Mouse (Mus musculus) right cerebral cortex, postnatal 36 days (tissue): Measurements from ENCODE around the gene Agfg1.

ENCODE experiments used
- DNase-seq, 2 experiments: peaks; one replicate each; pipeline ENCODE4 v3.0.0; 2022; ENCODE audit warnings: low spot score in 2 of 2, mixed read lengths in 1 of 2

The Agfg1 gene

DNA sequence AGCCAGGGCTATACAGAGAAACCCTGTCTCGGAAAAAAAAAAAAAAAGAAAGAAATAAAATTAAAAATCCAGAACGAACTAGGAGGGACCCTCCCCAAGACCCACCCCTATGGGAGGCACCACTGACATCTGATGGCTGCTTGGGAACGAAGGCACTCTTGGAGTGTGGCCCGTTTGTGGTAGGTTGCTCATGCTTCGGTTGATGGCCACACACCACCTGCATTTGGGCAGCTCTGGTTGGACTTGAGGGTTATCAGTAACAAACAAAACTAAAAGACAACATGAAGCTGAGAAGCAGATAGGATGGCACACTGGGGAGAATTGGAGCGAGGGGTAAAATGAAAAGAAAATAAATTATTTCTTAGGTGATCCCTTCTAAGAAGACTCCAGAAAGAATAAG, 15.1 kb upstream of the Agfg1 start:
- no peak for DNase-seq

DNA sequence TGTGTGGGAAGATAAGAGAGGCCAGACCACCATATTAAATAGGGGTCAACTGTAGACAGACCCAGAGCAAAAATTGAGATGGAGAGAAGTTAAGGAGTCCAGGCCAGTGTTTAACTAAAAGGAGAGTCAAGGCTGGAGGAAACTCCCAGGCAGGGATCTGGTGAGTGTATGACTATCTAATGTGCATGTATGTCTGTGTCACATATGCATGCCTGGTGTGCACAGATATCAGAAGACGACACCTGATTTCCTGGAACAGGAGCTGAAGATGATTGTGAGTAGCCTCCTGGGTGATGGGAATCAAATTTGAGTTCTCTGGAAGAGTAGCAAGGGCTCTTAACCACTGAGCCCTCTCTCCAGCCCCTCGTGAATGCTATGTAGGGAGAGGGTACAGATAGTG, 14.0 kb upstream of the Agfg1 start:
- no peak for DNase-seq

DNA sequence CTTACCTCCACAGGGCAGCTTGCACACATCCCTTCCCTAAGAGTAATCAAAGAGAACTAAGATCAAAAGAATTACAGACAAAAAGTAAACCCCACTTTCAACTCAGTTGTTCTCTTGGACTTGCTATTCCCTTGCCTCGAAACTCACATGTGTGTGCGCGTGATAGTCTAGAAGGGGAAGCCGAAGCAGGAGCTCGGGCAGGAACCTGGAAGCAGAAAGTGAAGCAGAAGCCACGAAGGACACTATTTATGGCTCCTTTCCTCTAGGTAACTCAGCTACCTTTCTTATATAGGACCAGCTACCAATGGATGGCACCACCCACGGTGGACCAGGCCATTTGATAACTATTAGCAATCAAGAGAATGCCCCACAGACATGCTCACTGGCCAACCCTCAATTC, 13.5 kb upstream of the Agfg1 start:
- no peak for DNase-seq

DNA sequence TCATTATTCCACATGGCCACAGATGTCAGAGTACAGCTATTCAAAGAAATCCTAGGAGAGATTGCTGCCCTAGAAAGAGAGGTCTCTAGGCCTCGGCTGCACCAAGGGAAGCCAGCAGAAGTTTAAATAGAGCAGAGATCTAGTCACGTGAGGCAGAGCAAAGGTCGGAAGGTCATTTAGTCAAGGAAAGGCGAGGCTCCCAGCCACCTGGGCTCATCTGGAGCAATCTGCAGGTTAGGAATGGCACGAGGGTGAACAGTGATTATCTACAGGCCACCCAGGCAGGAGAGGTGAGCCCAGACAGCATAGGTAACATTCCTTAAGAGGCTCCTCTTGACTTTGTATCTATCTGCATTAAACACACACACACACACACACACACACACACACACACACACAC, 12.4 kb upstream of the Agfg1 start:
- DNase-seq, result no peak

DNA sequence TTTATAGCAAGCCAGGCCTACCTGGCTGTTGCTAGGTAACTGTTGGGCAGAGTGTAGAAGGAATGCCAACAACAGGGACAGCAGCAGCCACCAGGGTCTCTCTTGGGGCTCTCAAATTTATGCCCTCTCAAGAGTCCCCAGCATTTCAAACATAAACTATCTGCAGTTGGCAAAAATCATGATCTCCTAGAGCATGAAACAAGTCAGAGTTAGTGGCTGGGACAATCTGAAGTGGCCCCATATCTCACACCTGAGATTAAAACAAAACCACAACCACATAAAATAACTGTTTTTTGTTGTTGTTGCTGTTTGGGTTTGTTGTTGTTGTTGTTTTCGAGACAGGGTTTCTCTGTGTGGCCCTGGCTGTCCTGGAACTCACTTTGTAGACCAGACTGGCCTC, 8.5 kb upstream of the Agfg1 start:
- DNase-seq, result no peak

DNA sequence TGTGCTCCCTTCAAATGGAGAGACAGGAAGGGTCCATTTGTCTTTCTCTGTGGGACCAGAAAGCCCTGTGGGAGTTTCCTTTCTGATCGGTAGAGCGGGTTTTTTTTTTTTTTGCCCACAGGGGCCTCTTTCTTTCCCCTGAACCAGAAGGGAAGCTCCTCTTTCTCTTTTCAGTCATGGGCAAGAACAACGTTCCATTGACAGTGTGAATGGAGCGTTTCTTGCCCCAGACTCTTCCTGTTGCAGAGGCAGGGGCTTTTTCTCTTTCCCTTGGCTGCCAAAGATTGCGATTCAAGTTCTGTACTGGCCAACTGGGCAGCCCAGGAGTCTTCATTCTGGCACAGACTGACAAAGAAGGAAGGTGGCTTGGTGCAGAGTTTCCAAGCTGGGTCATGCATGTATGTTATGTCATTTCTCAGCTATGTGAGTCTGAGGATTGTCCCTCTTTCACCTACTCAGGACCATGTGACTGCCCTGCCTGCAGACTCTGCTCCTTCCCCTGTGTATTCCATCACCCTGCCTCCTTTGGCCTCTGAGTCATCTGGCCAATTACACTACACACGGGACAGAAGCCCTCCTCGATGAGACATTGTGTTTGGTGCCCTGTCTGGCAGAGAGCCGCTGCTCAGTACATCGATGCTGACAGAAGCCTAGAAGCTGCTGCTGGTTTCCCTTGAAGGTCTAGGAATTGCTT, 7.6 kb upstream of the Agfg1 start:
- no peak for DNase-seq

DNA sequence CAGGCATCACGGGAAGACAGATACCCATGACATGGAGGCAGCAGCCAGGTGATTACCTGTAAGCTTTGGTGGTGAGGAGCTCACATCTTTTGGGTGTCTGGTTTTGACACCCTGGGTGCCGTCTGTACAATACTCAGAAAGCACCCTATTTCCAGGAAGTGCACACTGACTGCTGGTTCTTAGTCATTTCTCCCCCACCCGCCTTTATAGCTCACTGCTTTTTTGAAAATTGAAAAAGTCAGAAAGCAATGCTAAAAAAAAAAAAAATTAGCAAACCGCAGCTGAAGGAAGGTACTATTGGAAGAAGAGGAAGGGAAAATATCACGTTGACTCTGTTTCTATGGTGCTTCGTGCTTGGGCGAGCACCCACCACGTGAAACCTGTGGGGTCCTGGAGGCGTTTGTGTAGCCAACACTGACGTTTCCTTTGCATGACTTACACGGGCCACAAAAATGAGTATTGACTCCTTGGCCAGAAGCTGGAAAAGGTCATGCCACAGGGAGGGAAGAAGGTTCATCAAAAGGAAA, 6.7 kb upstream of the Agfg1 start:
- DNase-seq, result no peak

DNA sequence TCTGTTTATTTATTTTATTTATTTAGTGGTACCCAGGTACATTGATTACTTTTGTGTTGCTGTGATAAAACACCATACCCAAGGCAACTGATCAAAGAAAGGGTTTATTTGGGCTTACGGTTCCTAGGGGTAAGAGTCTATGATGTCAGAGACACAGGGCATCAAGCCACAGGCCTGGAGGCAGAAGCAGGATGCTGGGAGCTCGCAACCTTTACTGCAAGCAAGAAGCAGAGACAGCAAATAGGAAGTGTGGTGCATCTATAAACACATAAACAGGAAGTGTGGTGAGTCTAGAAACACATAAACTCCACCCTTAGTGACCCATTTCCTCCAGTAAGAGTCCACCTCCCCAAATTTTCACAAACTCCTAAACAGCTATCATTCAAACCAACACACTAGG, 5.8 kb upstream of the Agfg1 start:
- DNase-seq, result no peak

DNA sequence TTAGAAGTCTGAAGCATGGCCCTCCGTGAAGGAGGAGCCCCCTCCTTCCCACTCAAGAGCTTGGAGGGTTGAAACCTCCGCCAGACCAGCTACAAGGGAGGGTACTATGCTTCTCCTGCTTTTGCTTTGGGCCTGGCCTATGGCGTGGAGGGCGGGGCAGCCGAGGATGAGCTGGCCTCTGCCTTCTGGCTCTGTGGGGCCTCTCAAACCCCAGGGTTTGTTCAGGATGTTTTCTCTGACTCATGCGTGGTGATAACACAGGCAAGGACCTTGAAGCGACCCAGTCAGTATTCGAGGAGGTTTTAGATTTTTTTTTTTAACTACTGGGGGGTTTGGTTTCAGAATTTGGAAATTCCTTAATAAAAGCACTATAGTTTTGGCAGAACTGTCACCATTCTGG, 4.7 kb upstream of the Agfg1 start:
- no peak for DNase-seq

DNA sequence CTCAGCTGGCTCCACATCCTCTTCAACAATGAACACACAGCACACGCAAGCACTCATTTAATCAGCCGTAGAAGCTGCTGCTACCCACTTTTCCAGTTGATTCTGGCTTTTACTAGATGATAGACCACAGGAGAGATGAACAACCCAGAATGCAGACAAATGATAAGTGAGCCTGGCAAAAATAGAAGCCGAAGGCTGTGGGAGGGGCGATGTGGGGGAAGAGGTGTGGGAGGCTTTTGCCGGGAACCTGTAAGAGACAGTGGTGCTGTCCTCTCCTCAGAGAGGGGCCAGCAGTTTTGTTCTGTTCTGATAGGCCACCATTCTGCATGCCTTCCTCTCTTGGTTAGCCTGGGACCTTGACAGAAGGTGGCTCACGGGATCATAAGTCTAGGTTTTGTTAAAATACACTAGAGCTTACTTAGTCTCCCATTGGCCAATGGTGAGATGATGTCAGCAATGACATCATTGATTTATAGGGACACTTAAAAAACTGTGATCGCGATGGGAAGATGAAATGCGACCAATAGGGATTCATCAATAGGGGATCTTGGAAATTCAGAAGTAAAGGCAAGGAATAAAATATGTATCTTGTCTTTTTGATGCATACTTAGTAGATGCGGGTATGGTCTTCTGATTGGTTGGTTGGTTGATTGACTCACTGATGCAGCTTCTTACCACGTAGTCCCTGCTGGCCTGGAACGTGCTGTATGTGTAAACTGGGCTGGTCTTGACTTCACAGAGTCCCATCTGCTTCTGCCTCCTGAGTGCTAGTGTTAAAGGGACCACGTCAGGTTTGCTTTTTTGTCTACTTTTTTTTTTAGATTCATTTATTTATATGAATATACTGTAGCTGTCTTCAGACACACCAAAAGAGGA, 2.7 kb upstream of the Agfg1 start:
- DNase-seq, result no peak

DNA sequence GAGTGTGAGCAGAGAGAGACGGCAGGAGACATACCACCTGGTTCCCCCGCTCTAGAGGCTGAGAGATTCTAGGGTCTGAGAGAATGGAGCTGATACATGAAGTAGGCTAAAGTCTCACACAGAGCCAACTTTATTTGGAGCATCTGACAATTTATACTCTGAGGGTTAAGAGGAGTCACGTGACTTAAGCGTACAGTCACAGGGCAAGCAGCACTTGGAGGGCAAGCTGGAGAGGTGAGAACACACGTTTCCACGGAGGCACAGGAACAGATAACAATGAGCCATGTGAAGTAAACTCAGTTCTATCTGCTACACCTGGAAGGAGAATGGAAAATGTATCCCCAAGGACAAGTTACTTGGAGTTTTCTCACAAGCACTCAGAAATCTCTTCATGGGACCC, 1.7 kb upstream of the Agfg1 start:
- DNase-seq, result no peak

DNA sequence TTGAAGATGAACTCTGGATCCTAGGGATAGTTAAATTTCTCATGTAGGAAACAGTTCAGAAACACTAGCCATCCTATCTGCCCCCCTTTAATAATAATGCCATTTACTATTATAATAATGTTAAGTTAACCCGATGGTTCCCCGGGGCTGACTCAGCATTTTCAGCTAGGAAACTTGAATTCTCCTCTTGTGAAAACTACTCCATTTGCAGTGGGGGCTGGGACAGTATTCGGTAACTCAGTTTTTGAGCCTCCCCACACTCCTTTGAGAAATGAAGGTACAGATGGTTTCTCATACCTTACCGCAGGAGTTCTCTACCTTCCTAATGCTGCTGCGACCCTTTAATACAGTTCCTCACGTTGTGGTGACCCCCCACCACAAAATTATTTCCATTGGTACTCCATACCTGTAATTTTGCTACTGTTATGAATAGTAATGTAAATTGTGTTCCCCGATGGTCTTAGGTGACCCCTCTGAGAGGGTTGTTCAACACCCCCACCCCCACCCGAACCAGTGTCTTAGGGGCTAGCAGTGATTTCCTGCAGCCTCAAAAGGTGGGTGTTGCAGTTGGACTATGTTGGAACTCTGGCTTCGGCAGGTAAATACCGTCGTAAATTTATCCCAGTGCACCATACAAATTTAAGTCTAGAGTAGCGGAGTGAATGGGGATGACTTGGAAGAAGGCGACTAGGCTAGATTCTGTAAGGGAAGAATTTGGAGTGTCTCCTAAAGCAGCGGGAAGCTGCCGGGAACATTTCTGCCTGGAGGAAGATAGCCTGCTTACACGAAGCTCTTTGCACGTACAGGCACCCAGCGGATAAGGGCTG, 601 bp upstream of the Agfg1 start:
- DNase-seq, result no peak

DNA sequence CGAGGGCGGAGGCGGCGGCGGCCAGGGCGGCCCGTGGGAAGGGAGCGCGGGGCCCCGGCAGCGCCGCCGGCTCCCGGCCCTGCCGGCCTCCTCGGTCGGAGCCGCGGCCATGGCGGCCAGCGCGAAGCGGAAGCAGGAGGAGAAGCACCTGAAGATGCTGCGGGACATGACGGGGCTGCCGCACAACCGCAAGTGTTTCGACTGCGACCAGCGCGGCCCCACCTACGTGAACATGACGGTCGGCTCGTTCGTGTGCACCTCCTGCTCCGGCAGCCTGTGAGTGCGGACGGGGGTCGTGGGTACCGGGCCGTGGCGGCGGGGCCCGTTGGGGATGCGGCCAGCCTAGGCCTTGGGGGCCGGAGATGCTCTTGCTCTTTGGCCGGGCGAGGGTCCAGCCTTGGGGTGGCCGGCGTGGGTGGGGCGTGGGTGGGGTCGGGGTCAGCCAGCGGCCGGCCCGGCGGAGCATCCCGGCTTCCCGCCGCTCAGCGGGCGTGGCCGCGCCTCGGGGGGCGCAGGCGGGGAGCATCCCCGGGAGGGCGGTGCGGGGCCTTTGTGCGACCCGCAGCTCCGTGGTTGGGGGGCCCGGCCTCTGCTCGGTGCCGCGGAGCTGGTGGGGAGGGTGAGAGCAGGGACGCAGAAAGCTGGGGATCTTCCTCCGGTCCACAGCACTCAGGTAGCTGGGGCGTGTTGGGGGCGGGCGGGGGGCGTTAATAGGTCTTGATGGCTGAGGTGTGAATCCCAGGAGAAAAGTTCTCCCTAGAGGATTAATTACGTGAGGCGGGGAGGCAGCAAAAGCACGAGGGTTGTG, 535 bp downstream of the Agfg1 start:
- DNase-seq, result no peak

DNA sequence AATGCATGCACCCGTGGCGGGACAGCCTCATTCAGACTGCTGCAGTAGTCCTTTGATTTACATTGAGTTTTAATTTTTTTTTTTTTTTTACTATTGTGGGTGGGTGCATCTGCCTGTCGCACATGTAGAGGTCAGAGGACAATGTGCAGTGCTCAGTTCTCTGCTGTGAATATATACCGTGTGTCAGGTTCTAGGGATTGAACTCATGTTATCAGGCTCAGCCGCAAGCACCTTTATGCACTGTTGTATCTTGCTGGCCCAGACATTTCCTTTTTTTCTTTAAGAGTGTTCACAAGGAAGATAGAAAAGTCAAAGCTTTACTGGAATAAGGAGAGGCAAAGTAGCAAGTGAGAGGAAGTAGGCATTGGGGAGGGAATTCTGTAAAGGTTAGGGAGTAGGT, 16.4 kb downstream of the Agfg1 start:
- DNase-seq, result no peak

DNA sequence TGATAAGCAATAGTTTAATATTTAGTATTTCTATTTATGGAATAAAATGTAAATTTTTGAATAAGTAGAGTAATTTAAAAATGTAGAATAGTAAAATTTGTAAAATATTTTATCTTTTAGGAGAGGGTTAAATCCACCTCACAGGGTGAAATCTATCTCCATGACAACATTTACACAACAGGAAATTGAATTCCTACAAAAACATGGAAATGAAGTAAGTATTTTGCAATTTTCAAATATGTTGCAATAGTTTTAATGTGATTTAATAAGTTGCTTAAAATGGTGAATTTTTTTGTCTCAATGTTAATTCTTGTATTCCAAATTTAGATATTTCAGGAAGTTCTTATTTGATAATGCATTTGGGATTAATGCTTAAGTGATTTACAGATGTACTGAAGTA, 19.0 kb downstream of the Agfg1 start:
- DNase-seq, result no peak

DNA sequence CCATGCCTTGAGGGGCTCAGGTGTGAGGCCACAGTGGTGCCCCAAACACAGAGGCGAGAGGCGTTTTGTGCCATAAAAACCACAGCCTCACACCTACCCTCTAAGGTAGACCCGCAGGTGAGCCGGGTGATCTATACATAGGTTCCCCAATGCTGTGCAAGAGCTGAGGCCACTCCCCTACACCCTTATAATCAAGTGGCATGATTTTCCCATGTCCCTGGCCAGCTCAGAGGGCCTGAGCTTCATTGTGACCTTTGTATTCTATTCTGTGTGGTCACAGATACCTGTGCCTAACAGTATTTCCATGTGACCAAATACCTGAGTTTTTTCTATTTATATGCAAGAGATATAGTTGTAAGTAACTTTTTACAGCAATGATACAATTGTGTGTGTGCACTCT, 21.1 kb downstream of the Agfg1 start:
- no peak for DNase-seq

DNA sequence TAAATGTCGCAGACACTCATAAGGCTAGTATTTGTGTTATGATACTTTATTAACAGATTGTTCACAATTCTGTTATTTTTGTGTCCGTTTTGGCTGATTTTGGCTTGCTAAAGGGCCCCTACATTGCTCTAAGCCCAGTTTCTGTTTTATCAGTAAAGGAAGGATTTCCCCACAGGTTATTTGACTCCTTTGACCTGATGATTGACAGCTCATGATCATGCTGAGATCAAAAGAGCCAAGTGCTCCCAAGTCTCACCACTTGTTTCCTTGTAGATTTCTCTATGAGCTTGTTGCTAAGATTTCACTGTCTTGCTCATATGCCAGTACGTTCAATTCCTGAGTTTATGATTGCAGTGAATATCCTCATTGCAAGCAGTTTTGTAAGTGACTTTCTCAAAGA, 30.9 kb downstream of the Agfg1 start:
- DNase-seq, result no peak

DNA sequence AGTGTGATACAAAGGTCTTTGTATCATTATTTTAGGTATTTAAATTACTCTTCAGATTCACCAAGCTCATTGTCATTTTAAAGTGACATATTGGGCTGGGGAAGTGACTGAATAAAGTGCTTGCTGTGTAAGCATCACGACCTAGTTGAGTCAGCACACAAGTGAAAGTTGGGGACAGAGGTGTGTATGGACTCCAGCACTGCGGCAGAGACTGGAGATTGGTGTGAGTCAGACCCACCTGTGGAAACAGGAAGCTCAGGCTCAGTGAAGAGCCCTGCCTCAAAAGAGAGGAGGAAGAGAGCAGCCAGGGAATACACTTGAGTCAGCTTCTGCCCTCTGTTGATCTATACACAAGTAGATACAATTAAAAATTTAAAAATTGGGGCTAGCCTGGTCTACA, 39.9 kb downstream of the Agfg1 start:
- DNase-seq, result no peak

DNA sequence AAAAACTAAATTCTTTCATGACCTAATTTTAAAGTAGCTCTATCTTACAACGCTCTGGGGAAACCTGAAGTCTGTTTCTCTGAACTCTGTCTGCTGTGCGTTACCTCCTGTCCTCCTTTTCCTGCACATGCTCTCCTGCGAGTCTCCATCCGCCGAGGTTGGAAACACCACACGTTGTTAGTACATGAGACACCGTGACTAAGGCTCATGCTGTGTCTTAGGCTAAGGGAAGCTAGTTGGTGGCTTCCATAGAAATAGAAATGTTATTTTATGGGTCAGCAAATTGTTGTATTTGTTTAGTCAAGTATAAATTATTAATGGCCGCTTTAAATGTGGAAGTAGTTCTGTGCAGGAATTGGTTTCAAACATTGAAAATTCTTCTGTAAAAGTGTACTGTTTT, 40.9 kb downstream of the Agfg1 start:
- no peak for DNase-seq

DNA sequence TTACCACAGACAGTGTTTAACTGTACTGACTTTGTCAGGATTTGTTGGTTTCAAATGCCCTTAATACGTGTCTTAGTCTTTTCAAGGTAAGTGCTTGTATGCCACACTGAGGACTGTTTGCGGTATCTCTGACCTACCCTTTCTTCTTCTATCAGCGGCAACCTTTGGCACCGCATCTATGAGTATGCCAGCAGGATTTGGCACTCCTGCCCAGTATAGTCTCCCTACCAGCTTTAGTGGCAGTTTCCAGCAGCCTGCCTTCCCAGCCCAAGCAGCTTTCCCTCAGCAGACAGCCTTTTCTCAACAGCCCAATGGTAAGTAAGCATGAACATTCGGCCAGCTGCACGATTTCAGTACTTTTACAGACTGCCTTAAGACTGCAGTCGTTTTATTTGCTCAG, 54.0 kb downstream of the Agfg1 start:
- DNase-seq, result no peak

DNA sequence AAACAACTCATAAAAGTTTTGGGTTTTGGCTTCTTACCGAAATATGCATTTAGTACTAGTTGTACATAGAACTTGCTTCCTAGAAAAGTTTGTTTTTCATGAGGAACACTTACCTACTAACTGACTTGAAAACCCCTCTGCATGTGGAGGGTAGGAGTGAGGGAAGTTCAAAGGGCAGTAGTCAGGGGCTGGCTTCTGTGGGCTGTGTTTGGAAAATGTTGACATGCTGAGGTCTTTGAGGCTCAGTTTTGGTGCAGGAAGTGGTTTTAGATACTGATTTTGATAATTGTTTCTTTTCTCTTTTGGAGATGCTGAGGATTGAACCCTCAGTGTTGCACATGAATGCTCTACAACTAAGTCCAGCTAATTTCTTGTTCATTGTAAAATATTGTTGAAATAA, 61.3 kb downstream of the Agfg1 start:
- no peak for DNase-seq

DNA sequence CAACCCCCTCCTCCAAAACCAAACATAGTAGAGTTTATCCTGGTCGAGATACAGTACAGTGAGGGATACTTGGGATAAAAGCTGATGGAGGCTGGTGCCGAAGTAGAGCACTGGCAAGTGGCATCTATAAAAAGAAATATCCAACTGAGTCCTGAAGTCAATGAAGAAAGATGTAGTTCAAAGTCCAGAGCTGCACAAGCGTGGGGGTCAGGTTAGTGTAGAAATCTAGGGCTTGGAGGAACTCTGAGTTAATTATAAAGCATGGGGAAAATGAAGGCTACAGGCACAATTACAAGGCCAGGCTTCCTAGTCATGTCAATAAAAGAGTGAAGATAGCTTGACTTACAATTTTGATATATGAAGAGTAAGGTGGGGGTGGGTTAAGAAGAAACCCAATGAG, 61.9 kb downstream of the Agfg1 start:
- DNase-seq, result no peak
